Mouse (Mus musculus) forebrain, embryonic 12.5 days (tissue): ENCODE data around the gene Cryga. TPM values are rescaled to one million over a fixed set of nuclear protein-coding genes. Genes with fewer than 3 reads are reported as not detected.
"Not testable (repeated sequence)": the region's sequence is repeated elsewhere in the genome, so short reads cannot be mapped to it uniquely, and the experiment has no call there.

Experiments
- ATAC-seq: fragments of 200-750 bp; cut with Nextera tagmentation; 2 replicates; pipeline ENCODE4 v1.8.0; 2017; ENCODE audit warnings: moderate TSS enrichment; ENCODE audit not compliant: low FRiP score
- H3K27ac ChIP-seq: fragments of 300-500 bp; sonication (generic); 2 replicates; pipeline ENCODE4 v1.5.1; 2016; ENCODE audit warnings: mild to moderate bottlenecking
- H3K27me3 ChIP-seq: fragments of 300-500 bp; sonication (generic); 2 replicates; pipeline ENCODE4 v1.6.1; 2016; ENCODE audit warnings: mild to moderate bottlenecking
- H3K36me3 ChIP-seq: fragments of 300-500 bp; sonication (generic); replicated peaks from 2 replicates; pipeline ENCODE4 v1.6.1; 2016; ENCODE audit warnings: mild to moderate bottlenecking
- H3K4me1 ChIP-seq: fragments of 300-500 bp; sonication (generic); 2 replicates; pipeline ENCODE4 v1.6.1; 2016
- H3K4me2 ChIP-seq: fragments of 300-500 bp; sonication (generic); 2 replicates; pipeline ENCODE4 v1.6.1; 2016; ENCODE audit warnings: mild to moderate bottlenecking, moderate library complexity
- H3K4me3 ChIP-seq: fragments of 300-500 bp; sonication (generic); replicated peaks from 2 replicates; pipeline ENCODE4 v1.5.1; 2016; ENCODE audit warnings: mild to moderate bottlenecking
- H3K9ac ChIP-seq: fragments of 300-500 bp; sonication (generic); 2 replicates; pipeline ENCODE4 v1.6.1; 2016; ENCODE audit warnings: mild to moderate bottlenecking
- H3K9me3 ChIP-seq: fragments of 300-500 bp; sonication (generic); 2 replicates; pipeline ENCODE4 v1.6.1; 2016
- WGBS: fragments of 180-500 bp; shearing (Covaris S2); methylation state at CpG from one replicate; pipeline ENCODE4 v1.1.7; 2016; 5-methylcytosine and 5-hydroxymethylcytosine counted together
- polyA plus RNA-seq: library from polyadenylated mRNA; unstranded; fragments of >200 nt; fragmentation: Nextera tagmentation; extraction: Ambion mirVana; gene quantifications from 2 replicates; pipeline ENCODE4 v1.2.1, GENCODE M21; 2016

The Cryga gene
- polyA plus RNA-seq, 1 experiment from 2014 or later, result 0.33 TPM

GRCm38 (mm10) chr1:65082188-65082587 is 21.0 kb downstream of the Cryga start, which contains the start of gene Crygb:
Crygb (minus strand) TSS chr1:65082288.
- Histone ChIP-seq H3K4me1 (peaks cover 5% of the 10 kb centered on the region), H3K27me3 (no peaks in the 10 kb centered on the region), H3K9me3 (no peaks in the 10 kb centered on the region), H3K9ac (no peak within 1 kb of the TSS), H3K36me3 (no peaks in the 10 kb centered on the region), H3K4me3 (no peak within 1 kb of the TSS), H3K4me2 (no peak within 1 kb of the TSS), H3K27ac (no peak within 1 kb of the TSS)
- 21% methylated on average over 7 of the region's 7 CpGs for WGBS
- ATAC-seq, result no peak

GRCm38 (mm10) chr1:65075607-65076006 is 27.6 kb downstream of the Cryga start:
- Histone ChIP-seq H3K4me2 (no peak overlapping the region), H3K36me3 (no peaks in the 10 kb centered on the region), H3K4me1 (no peaks in the 10 kb centered on the region), H3K9me3 (no peaks in the 10 kb centered on the region), H3K27me3 (no peaks in the 10 kb centered on the region), H3K9ac (no peak overlapping the region), H3K4me3 (no peak overlapping the region), H3K27ac (no peak overlapping the region)
- WGBS, result 23% methylated on average over 5 of the region's 5 CpGs
- no peak for ATAC-seq

DNA sequence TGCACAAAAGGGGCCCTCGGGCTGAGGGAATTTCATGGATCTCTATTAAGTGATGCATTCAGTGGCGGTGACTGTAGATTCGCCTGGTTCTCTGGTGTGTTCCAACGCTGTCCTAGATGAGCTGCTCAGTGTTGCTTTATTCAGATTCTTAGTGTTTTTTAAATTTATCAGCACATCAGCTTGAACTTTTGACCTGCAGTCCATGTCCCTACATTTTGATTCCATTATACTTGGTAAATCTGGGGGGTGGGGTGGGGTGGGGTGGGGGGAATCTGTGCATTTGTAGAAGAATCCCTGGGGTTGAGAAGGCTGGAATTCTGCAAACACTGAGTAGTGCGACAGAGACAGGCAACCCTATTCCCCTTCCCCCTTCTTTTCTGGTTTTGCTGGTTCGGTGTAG is 29.6 kb downstream of the Cryga start, which contains the start of gene Crygc:
TSS of gene Crygc (minus strand) at position 101 of the 400 bp plus-strand sequence.
- H3K9ac ChIP-seq, result no peak within 1 kb of the TSS
- no peaks in the 10 kb centered on the region for H3K27me3 ChIP-seq
- no peak within 1 kb of the TSS for H3K27ac ChIP-seq
- no peak within 1 kb of the TSS for H3K4me2 ChIP-seq
- ATAC-seq, result no peak
- H3K9me3 ChIP-seq, result no peaks in the 10 kb centered on the region
- 58% methylated on average over 6 of the region's 6 CpGs for WGBS
- H3K4me1 ChIP-seq, result no peaks in the 10 kb centered on the region
- H3K4me3 ChIP-seq, result no peak within 1 kb of the TSS
- no peaks in the 10 kb centered on the region for H3K36me3 ChIP-seq

- H3K9ac ChIP-seq, result no peak overlapping the region
- no peaks in the 10 kb centered on the region for H3K36me3 ChIP-seq
- no peak overlapping the region for H3K4me3 ChIP-seq
- H3K27me3 ChIP-seq, result no peaks in the 10 kb centered on the region
- no peak overlapping the region for H3K27ac ChIP-seq
- no peaks in the 10 kb centered on the region for H3K9me3 ChIP-seq
- no peak overlapping the region for H3K4me2 ChIP-seq
- H3K4me1 ChIP-seq, result no peaks in the 10 kb centered on the region
- no peak for ATAC-seq
These were observed 35.3 kb downstream of the Cryga start for GRCm38 (mm10) chr1:65067842-65068241.

DNA sequence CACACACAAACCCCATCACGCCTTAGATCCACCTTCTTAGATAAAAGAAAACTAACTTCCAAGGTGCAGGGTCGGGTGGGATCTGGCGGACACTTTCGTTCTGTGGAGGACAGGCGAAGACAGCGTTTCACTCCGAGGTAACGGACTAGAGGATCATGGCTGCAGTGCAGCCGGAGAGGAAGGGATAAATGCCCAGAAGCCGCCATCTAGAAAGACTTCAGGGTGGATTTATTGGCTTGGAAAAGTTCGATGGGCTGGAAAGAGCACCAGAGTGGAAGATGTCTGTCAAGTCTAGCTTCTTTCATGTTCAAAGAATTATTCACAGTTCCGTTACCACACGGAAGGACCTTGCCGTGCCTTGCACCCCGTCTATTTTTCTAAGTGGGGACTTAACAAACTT is 39.0 kb downstream of the Cryga start:
- 79% methylated on average over 15 of the region's 15 CpGs for WGBS
- Histone ChIP-seq H3K4me2 (no peak overlapping the region), H3K4me3 (no peak overlapping the region), H3K9ac (no peak overlapping the region), H3K27me3 (no peaks in the 10 kb centered on the region), H3K9me3 (no peaks in the 10 kb centered on the region), H3K27ac (no peak overlapping the region), H3K36me3 (no peaks in the 10 kb centered on the region), H3K4me1 (no peaks in the 10 kb centered on the region)
- no peak for ATAC-seq

- H3K4me1 ChIP-seq, result no peaks in the 10 kb centered on the region
- H3K36me3 ChIP-seq, result no peaks in the 10 kb centered on the region
- no peak within 1 kb of the TSS for H3K4me3 ChIP-seq
- ATAC-seq, result no peak
- H3K9me3 ChIP-seq, result no peaks in the 10 kb centered on the region
- H3K9ac ChIP-seq, result no peak within 1 kb of the TSS
- 49% methylated on average over 8 of the region's 8 CpGs for WGBS
- H3K27me3 ChIP-seq, result no peaks in the 10 kb centered on the region
- H3K27ac ChIP-seq, result no peak within 1 kb of the TSS
- H3K4me2 ChIP-seq, result no peak within 1 kb of the TSS
These were observed 39.8 kb downstream of the Cryga start, which contains the start of gene Crygd for GRCm38 (mm10) chr1:65063352-65063751. Crygd (minus strand) TSS chr1:65063452.

DNA sequence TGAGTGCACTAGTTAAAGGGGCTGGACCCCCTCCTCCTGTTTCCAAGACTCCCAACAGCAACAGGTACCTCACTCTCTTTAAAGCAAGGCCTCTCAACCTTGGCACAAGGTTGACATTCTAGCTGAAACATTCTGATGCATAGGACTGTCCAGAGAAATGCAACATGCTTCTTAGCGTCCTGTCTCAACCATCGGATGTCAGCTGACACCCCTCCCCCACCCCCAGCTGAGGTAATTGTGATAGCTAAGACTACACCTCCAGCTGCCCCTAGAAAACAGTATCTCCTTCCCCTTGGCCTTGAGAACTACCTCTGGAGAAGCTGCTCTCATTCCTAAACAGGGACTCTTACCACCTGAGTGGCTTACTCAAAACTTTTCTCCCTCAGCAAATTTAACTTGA is 51.0 kb downstream of the Cryga start:
- Histone ChIP-seq H3K27ac (no peak overlapping the region), H3K36me3 (no peaks in the 10 kb centered on the region), H3K27me3 (0 out of 2 replicates have a peak, but pooled peaks cover 6% of the 10 kb centered on the region), H3K4me1 (peaks cover 12% of the 10 kb centered on the region), H3K9ac (no peak overlapping the region), H3K9me3 (no peaks in the 10 kb centered on the region), H3K4me2 (no peak overlapping the region), H3K4me3 (no peak overlapping the region)
- 37% methylated on average over 2 of the region's 2 CpGs for WGBS
- no peak for ATAC-seq

DNA sequence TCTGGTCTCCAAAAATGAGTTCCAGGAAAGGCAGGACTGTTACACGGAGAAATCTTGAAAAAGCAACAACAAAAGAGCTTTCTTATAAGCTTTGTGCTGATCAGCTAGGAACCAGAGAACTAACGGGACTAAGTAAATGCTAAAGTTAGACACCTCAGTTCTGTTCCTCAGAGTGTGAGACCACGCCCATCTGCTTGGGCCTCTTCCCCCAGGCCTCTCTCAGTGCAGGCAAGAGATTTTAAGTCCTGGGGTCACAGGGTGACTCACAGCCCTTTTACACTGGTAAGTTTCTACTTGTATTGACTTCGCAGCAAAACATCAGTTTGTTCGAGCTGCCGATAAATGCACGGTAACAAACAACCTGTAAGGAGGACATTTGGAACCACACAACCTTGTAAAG is 51.5 kb downstream of the Cryga start:
- Histone ChIP-seq H3K36me3 (no peaks in the 10 kb centered on the region), H3K27ac (no peak overlapping the region), H3K4me2 (no peak overlapping the region), H3K9ac (no peak overlapping the region), H3K9me3 (no peaks in the 10 kb centered on the region), H3K4me3 (no peak overlapping the region), H3K4me1 (peaks cover 12% of the 10 kb centered on the region), H3K27me3 (0 out of 2 replicates have a peak, but pooled peaks cover 6% of the 10 kb centered on the region)
- 53% methylated on average over 7 of the region's 7 CpGs for WGBS
- ATAC-seq, result no peak

DNA sequence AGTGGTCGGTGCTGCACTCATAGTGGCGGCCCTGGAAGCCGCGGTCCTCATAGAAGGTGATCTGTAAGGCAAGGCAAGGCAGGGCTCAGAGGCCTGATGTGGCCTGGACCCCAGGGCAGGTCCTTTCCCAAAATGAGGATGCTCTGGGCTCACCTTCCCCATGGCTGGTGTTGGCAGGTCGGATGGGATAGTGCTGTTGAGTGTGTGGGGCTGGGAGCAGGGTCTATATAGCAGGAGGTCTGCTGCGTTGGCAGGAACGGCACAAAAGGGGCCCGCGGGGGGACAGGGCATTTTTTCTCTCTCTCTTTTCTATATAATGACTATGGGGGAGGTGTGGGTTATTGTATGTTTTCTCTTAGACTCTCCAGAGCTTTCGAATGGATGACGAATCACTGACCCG is 52.2 kb downstream of the Cryga start, which contains the start of gene Cryge:
TSS of gene Cryge (minus strand) at position 198 of the 400 bp plus-strand sequence.
- H3K27me3 ChIP-seq, H3K4me2 ChIP-seq, ATAC-seq, H3K4me3 ChIP-seq, H3K9ac ChIP-seq, H3K9me3 ChIP-seq, H3K27ac ChIP-seq, H3K36me3 ChIP-seq: not testable (repeated sequence)
- H3K4me1 ChIP-seq, result peaks cover 12% of the 10 kb centered on the region
- WGBS, result 40% methylated on average over 11 of the region's 12 CpGs

Other genes with a start within 250 kb of the Cryga start
- 7.8 and 8.9 TPM in 2 replicates for gene Plekhm3, start 146.5 kb downstream of the Cryga start, polyA plus RNA-seq
- 0.13 TPM in 1 of 2 replicates, not detected in the other for gene Akr1cl, start 70.6 kb downstream of the Cryga start, polyA plus RNA-seq
- not detected in 2 replicates for gene Cryge, start 52.2 kb downstream of the Cryga start, polyA plus RNA-seq
- not detected in 2 replicates for gene Crygd, start 39.9 kb downstream of the Cryga start, polyA plus RNA-seq
- not detected in 2 replicates for gene Crygc, start 29.7 kb downstream of the Cryga start, polyA plus RNA-seq
- gene Crygb, start 21.1 kb downstream of the Cryga start, polyA plus RNA-seq, result not detected in 2 replicates
- not detected in 2 replicates for gene Gm28845, start 16.2 kb upstream of the Cryga start, polyA plus RNA-seq
- 0.28 TPM in 1 of 2 replicates, not detected in the other for gene D630023F18Rik, start 19.8 kb upstream of the Cryga start, polyA plus RNA-seq
- 343 and 355 TPM in 2 replicates for gene Idh1, start 83.1 kb upstream of the Cryga start, polyA plus RNA-seq
- 18.1 and 20.6 TPM in 2 replicates for gene Pikfyve, start 83.3 kb upstream of the Cryga start, polyA plus RNA-seq
- 0.28 and 0.40 TPM in 2 replicates for gene Pth2r, start 178.7 kb upstream of the Cryga start, polyA plus RNA-seq